Mouse (Mus musculus) right cerebral cortex, postnatal 14 days (tissue): ENCODE measurements around the gene Gm17359.

Experiments
- DNase-seq: peaks from one replicate; pipeline ENCODE4 v3.0.0; 2022

Gm17359 gene

GRCm38 (mm10) chr3:79336044-79336766, at the start of gene Gm17359:
Gene Gm17359, plus strand, starts transcription at chr3:79336661.
- no peak for DNase-seq

- peak; percentile 92 for DNase-seq
Measured at GRCm38 (mm10) chr3:79287108-79287576, 49.3 kb upstream of the Gm17359 start.

- DNase-seq: no peak
Measured at GRCm38 (mm10) chr3:79287699-79288458, 48.6 kb upstream of the Gm17359 start.

GRCm38 (mm10) chr3:79289050-79289449, 47.4 kb upstream of the Gm17359 start:
- DNase-seq: no peak

- DNase-seq: no peak
Measured at GRCm38 (mm10) chr3:79293023-79293422, 43.4 kb upstream of the Gm17359 start.

- no peak for DNase-seq
Measured at GRCm38 (mm10) chr3:79294701-79295100, 41.8 kb upstream of the Gm17359 start.

GRCm38 (mm10) chr3:79296049-79296448, 40.4 kb upstream of the Gm17359 start:
- no peak for DNase-seq

GRCm38 (mm10) chr3:79296586-79296985, 39.9 kb upstream of the Gm17359 start:
- DNase-seq: no peak

- DNase-seq: no peak
Measured at GRCm38 (mm10) chr3:79297281-79297680, 39.2 kb upstream of the Gm17359 start.

GRCm38 (mm10) chr3:79299401-79299800, 37.1 kb upstream of the Gm17359 start:
- no peak for DNase-seq

GRCm38 (mm10) chr3:79308605-79309004, 27.9 kb upstream of the Gm17359 start:
- DNase-seq: no peak

- no peak for DNase-seq
Measured at GRCm38 (mm10) chr3:79310184-79310583, 26.3 kb upstream of the Gm17359 start.

- no peak for DNase-seq
Measured at GRCm38 (mm10) chr3:79311895-79312294, 24.6 kb upstream of the Gm17359 start.

GRCm38 (mm10) chr3:79314006-79314698, 22.3 kb upstream of the Gm17359 start:
- peak; percentile 59 for DNase-seq

- no peak for DNase-seq
Measured at GRCm38 (mm10) chr3:79324697-79325526, 11.5 kb upstream of the Gm17359 start.

- no peak for DNase-seq
Measured at GRCm38 (mm10) chr3:79329691-79330315, 6.7 kb upstream of the Gm17359 start.

GRCm38 (mm10) chr3:79333051-79333450, 3.4 kb upstream of the Gm17359 start:
- DNase-seq: no peak

- no peak for DNase-seq
Measured at GRCm38 (mm10) chr3:79333643-79334200, 2.7 kb upstream of the Gm17359 start.

GRCm38 (mm10) chr3:79340737-79341136, 4.3 kb downstream of the Gm17359 start:
- DNase-seq: no peak

GRCm38 (mm10) chr3:79342961-79343735, 6.7 kb downstream of the Gm17359 start:
- DNase-seq: no peak

GRCm38 (mm10) chr3:79349311-79349710, 12.8 kb downstream of the Gm17359 start:
- no peak for DNase-seq
